In the genomic region with DNA sequence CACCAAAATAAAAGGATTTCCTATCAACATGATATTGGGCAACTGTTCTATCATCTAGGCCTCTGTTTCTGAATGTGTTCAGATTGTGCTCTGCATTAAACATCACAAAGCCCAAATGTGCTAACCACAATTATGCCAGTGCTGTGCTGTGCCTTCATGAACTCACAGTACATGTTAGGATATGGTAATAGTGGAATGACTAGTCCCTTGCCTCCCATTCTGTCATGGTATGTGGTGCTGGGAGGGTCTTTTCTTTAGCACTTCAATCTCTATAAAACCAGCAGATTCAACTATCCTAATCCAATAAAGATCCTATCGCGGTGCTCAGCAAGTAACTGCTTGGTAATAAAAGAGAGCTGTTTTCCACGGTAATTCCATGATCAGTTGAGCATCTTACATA, we compare ENCODE assay signal across 32 mouse cellular contexts.
"Had no signal": no experiment of that assay in that cellular context is flagged by ENCODE, and none has a peak within 500 bp of the region (broad histone marks: within the 10 kb centered on the region; RNA-seq: fewer than 3 reads in every experiment).

No protein-coding gene starts in this region.

- H3K36me3 ChIP-seq: limb, embryonic 10.5 days; limb, embryonic 12.5 days; limb, embryonic 13.5 days; limb, embryonic 15.5 days; liver, embryonic 12.5 days; liver, embryonic 13.5 days; liver, embryonic 15.5 days; lung, embryonic 15.5 days; midbrain, embryonic 10.5 days; midbrain, embryonic 12.5 days; midbrain, embryonic 13.5 days; midbrain, embryonic 15.5 days had no signal

- H3K4me1 ChIP-seq: limb, embryonic 10.5 days; limb, embryonic 12.5 days; limb, embryonic 13.5 days; limb, embryonic 15.5 days; liver, embryonic 12.5 days; liver, embryonic 13.5 days; liver, embryonic 15.5 days; lung, embryonic 15.5 days; megakaryocyte, embryonic 14.5 days; midbrain, embryonic 12.5 days; midbrain, embryonic 13.5 days; midbrain, embryonic 15.5 days had no signal

- ATAC-seq: liver, embryonic 12.5 days; liver, postnatal 0 days; lung, postnatal 0 days; midbrain, embryonic 13.5 days; midbrain, embryonic 15.5 days; midbrain, embryonic 16.5 days had no signal

- DNase-seq: left cerebral cortex, postnatal 4 days; liver; liver, embryonic 13.5 days; liver, postnatal 0 days; lung, adult 18-20 months; lung, adult 2 months; lung, embryonic 14.5 days; lung, postnatal 10 days; lung, postnatal 14 days; lung, postnatal 36 days; lung, postnatal 4 days; midbrain, embryonic 14.5 days had no signal

- H3K27me3 ChIP-seq: limb, embryonic 12.5 days; limb, embryonic 13.5 days; limb, embryonic 15.5 days; liver, embryonic 12.5 days; liver, embryonic 13.5 days; liver, embryonic 15.5 days; lung, embryonic 15.5 days; megakaryocyte, embryonic 14.5 days; midbrain, embryonic 12.5 days; midbrain, embryonic 13.5 days; midbrain, embryonic 15.5 days had no signal

- H3K9ac ChIP-seq: limb, embryonic 12.5 days; limb, embryonic 13.5 days; limb, embryonic 15.5 days; liver, embryonic 12.5 days; liver, embryonic 13.5 days; liver, embryonic 14.5 days; liver, embryonic 15.5 days; liver, postnatal 0 days; lung, embryonic 14.5 days; lung, embryonic 15.5 days; midbrain, embryonic 12.5 days; midbrain, embryonic 13.5 days; midbrain, embryonic 15.5 days had no signal

- H3K27ac ChIP-seq: left cerebral cortex, adult 2 months; limb, embryonic 10.5 days; limb, embryonic 12.5 days; limb, embryonic 13.5 days; limb, embryonic 15.5 days; liver, embryonic 12.5 days; liver, embryonic 13.5 days; liver, embryonic 14.5 days; liver, embryonic 15.5 days; lung, embryonic 15.5 days; macrophage; midbrain, embryonic 10.5 days; midbrain, embryonic 12.5 days; midbrain, embryonic 13.5 days; midbrain, embryonic 15.5 days had no signal

- H3K4me2 ChIP-seq: limb, embryonic 12.5 days; limb, embryonic 13.5 days; limb, embryonic 15.5 days; liver, embryonic 11.5 days; liver, embryonic 12.5 days; liver, embryonic 13.5 days; liver, embryonic 15.5 days; lung, embryonic 14.5 days; lung, embryonic 15.5 days; midbrain, embryonic 11.5 days; midbrain, embryonic 12.5 days; midbrain, embryonic 13.5 days; midbrain, embryonic 15.5 days had no signal

- H3K4me3 ChIP-seq: left cerebral cortex, adult 2 months; limb, embryonic 10.5 days; limb, embryonic 12.5 days; limb, embryonic 13.5 days; limb, embryonic 15.5 days; liver, embryonic 12.5 days; liver, embryonic 13.5 days; liver, embryonic 15.5 days; lung, embryonic 15.5 days; megakaryocyte, embryonic 14.5 days; midbrain, embryonic 10.5 days; midbrain, embryonic 12.5 days; midbrain, embryonic 13.5 days; midbrain, embryonic 15.5 days; myocyte had no signal

- H3K9me3 ChIP-seq: limb, embryonic 10.5 days; limb, embryonic 12.5 days; limb, embryonic 13.5 days; limb, embryonic 15.5 days; liver, embryonic 12.5 days; liver, embryonic 13.5 days; liver, embryonic 15.5 days; lung, embryonic 15.5 days; midbrain, embryonic 10.5 days; midbrain, embryonic 12.5 days; midbrain, embryonic 13.5 days; midbrain, embryonic 15.5 days had no signal
